Mouse (Mus musculus): ENCODE data around the gene Mast4.

- TF ChIP-seq CTCF (conservative IDR thresholded peaks at IDR 0.05 in 1 of 2, IDR thresholded peaks at IDR 0.05 in 1 of 2; ENCODE audit: low read depth in 2 of 2, low read length in 2 of 2) (no peak), CHD1 (IDR thresholded peaks at IDR 0.05; ENCODE audit: low read depth, low read length) (no peak), POLR2A (IDR thresholded peaks at IDR 0.05; ENCODE audit: low read depth, low read length) (no peak), TCF12 (IDR thresholded peaks at IDR 0.05; ENCODE audit: low read depth, low read length) (no peak), JUN (IDR thresholded peaks at IDR 0.05; ENCODE audit: insufficient read depth, low read depth, low read length) (no peak), NRF1 (IDR thresholded peaks at IDR 0.05; ENCODE audit: low read depth, low read length) (no peak), E2F4 (IDR thresholded peaks at IDR 0.05; ENCODE audit: insufficient replicate concordance, low read depth, low read length) (no peak), HCFC1 (IDR thresholded peaks at IDR 0.05; ENCODE audit: low read depth, low read length) (no peak), CHD2 (IDR thresholded peaks at IDR 0.05; ENCODE audit: low read length) (no peak)
Measured at GRCm38 (mm10) chr13:102957508-102958272, 376.6 kb downstream of the Mast4 start.

Data from CH12.LX (cell line).